Mouse (Mus musculus): ENCODE results near the gene Vmo1. TPM values are rescaled to one million over a fixed set of nuclear protein-coding genes. Genes with fewer than 3 reads are reported as not detected.

Vmo1 gene
- polyA plus RNA-seq, 1 experiment from 2014 or later = 0.50 TPM

GRCm38 (mm10) chr11:70509753-70510564 is 4.5 kb downstream of the Vmo1 start:
- no peaks in the 10 kb centered on the region for H3K36me3 ChIP-seq (ENCODE audit: insufficient read depth, low read length)
- 7% methylated on average over 19 of the region's 19 CpGs for WGBS

GRCm38 (mm10) chr11:70506962-70507515 is 7.4 kb downstream of the Vmo1 start:
- Histone ChIP-seq H3K27me3 (ENCODE audit: insufficient read depth, low read length) (no peaks in the 10 kb centered on the region), H3K4me3 (ENCODE audit: low read length) (no peak overlapping the region), H3K27ac (ENCODE audit: low read length) (no peak overlapping the region), H3K4me2 (replicated peaks; ENCODE audit: low read depth, low read length) (no peak overlapping the region), H3K9ac (replicated peaks; ENCODE audit: low read length) (no peak overlapping the region), H3K4me1 (ENCODE audit: insufficient read depth, low read length) (no peaks in the 10 kb centered on the region), H3K9me3 (ENCODE audit: low read length) (no peaks in the 10 kb centered on the region), H3K36me3 (ENCODE audit: insufficient read depth, low read length) (no peaks in the 10 kb centered on the region)
- 68% methylated on average over 7 of the region's 7 CpGs for WGBS
- no peak for ATAC-seq (ENCODE audit: low FRiP score, low TSS enrichment)

More at GRCm38 (mm10) chr11:70509753-70510564, 4.5 kb downstream of the Vmo1 start:
- Histone ChIP-seq H3K27me3 (ENCODE audit: insufficient read depth, low read length) (no peaks in the 10 kb centered on the region), H3K9me3 (ENCODE audit: low read length) (no peaks in the 10 kb centered on the region), H3K4me3 (ENCODE audit: low read length) (0 out of 2 replicates have a peak overlapping the region, but pooled peaks have one; percentile 9), H3K9ac (replicated peaks; ENCODE audit: low read length) (no peak overlapping the region), H3K4me1 (ENCODE audit: insufficient read depth, low read length) (no peaks in the 10 kb centered on the region), H3K4me2 (replicated peaks; ENCODE audit: low read depth, low read length) (peak overlapping the region; percentile 31), H3K27ac (ENCODE audit: low read length) (no peak overlapping the region)
- peak; percentile 56; the same call in 1 of the 2 replicates for ATAC-seq (ENCODE audit: low FRiP score, low TSS enrichment)

GRCm38 (mm10) chr11:70506385-70506784 is 8.0 kb downstream of the Vmo1 start:
- H3K36me3 ChIP-seq (ENCODE audit: insufficient read depth, low read length) = no peaks in the 10 kb centered on the region
- H3K9me3 ChIP-seq (ENCODE audit: low read length) = no peaks in the 10 kb centered on the region
- H3K4me2 ChIP-seq (replicated peaks; ENCODE audit: low read depth, low read length) = 0 out of 2 replicates have a peak overlapping the region, but pooled peaks have one; percentile 16
- H3K4me3 ChIP-seq (ENCODE audit: low read length) = no peak overlapping the region
- no peak for ATAC-seq (ENCODE audit: low FRiP score, low TSS enrichment)
- H3K4me1 ChIP-seq (ENCODE audit: insufficient read depth, low read length) = no peaks in the 10 kb centered on the region
- WGBS = 19% methylated on average over 4 of the region's 4 CpGs
- no peak overlapping the region for H3K9ac ChIP-seq (replicated peaks; ENCODE audit: low read length)
- H3K27me3 ChIP-seq (ENCODE audit: insufficient read depth, low read length) = no peaks in the 10 kb centered on the region
- H3K27ac ChIP-seq (ENCODE audit: low read length) = no peak overlapping the region

GRCm38 (mm10) chr11:70504970-70505369 is 9.4 kb downstream of the Vmo1 start, which contains the start of gene Tm4sf5:
Gene Tm4sf5 (plus strand): TSS chr11:70505244.
- Histone ChIP-seq H3K4me3 (ENCODE audit: low read length) (no peak within 1 kb of the TSS), H3K9me3 (ENCODE audit: low read length) (no peaks in the 10 kb centered on the region), H3K36me3 (ENCODE audit: insufficient read depth, low read length) (no peaks in the 10 kb centered on the region), H3K9ac (replicated peaks; ENCODE audit: low read length) (no peak within 1 kb of the TSS), H3K27ac (ENCODE audit: low read length) (no peak within 1 kb of the TSS), H3K4me2 (replicated peaks; ENCODE audit: low read depth, low read length) (no peak within 1 kb of the TSS), H3K27me3 (ENCODE audit: insufficient read depth, low read length) (no peaks in the 10 kb centered on the region), H3K4me1 (ENCODE audit: insufficient read depth, low read length) (no peaks in the 10 kb centered on the region; the same call in 1 of the 2 replicates)
- ATAC-seq (ENCODE audit: low FRiP score, low TSS enrichment) = no peak
- 66% methylated on average over 9 of the region's 9 CpGs for WGBS

GRCm38 (mm10) chr11:70502018-70502417 is 12.4 kb downstream of the Vmo1 start:
- Histone ChIP-seq H3K9me3 (ENCODE audit: low read length) (no peaks in the 10 kb centered on the region), H3K36me3 (ENCODE audit: insufficient read depth, low read length) (no peaks in the 10 kb centered on the region), H3K4me1 (ENCODE audit: insufficient read depth, low read length) (no peaks in the 10 kb centered on the region; the same call in 1 of the 2 replicates), H3K4me2 (replicated peaks; ENCODE audit: low read depth, low read length) (no peak overlapping the region), H3K4me3 (ENCODE audit: low read length) (no peak overlapping the region), H3K27me3 (ENCODE audit: insufficient read depth, low read length) (no peaks in the 10 kb centered on the region), H3K9ac (replicated peaks; ENCODE audit: low read length) (no peak overlapping the region), H3K27ac (ENCODE audit: low read length) (no peak overlapping the region)
- WGBS = 64% methylated on average over 3 of the region's 3 CpGs
- ATAC-seq (ENCODE audit: low FRiP score, low TSS enrichment) = no peak

- Histone ChIP-seq H3K27me3 (ENCODE audit: insufficient read depth, low read length) (no peaks in the 10 kb centered on the region), H3K4me3 (ENCODE audit: low read length) (no peak overlapping the region), H3K4me1 (ENCODE audit: insufficient read depth, low read length) (no peaks in the 10 kb centered on the region; the same call in 1 of the 2 replicates), H3K27ac (ENCODE audit: low read length) (no peak overlapping the region), H3K36me3 (ENCODE audit: insufficient read depth, low read length) (no peaks in the 10 kb centered on the region), H3K9ac (replicated peaks; ENCODE audit: low read length) (no peak overlapping the region), H3K9me3 (ENCODE audit: low read length) (no peaks in the 10 kb centered on the region), H3K4me2 (replicated peaks; ENCODE audit: low read depth, low read length) (no peak overlapping the region)
- ATAC-seq (ENCODE audit: low FRiP score, low TSS enrichment) = no peak
- WGBS = 83% methylated on average over 1 of the region's 1 CpGs
These were observed 14.0 kb downstream of the Vmo1 start for GRCm38 (mm10) chr11:70500476-70500812.

- no peak overlapping the region for H3K4me2 ChIP-seq (replicated peaks; ENCODE audit: low read depth, low read length)
- no peak overlapping the region for H3K4me3 ChIP-seq (ENCODE audit: low read length)
- no peak overlapping the region for H3K9ac ChIP-seq (replicated peaks; ENCODE audit: low read length)
- H3K27me3 ChIP-seq (ENCODE audit: insufficient read depth, low read length) = no peaks in the 10 kb centered on the region
- H3K9me3 ChIP-seq (ENCODE audit: low read length) = no peaks in the 10 kb centered on the region
- H3K27ac ChIP-seq (ENCODE audit: low read length) = peak overlapping the region; percentile 15; the same call in 1 of the 2 replicates
- H3K36me3 ChIP-seq (ENCODE audit: insufficient read depth, low read length) = no peaks in the 10 kb centered on the region
- 65% methylated on average over 14 of the region's 14 CpGs for WGBS
- ATAC-seq (ENCODE audit: low FRiP score, low TSS enrichment) = no peak
- H3K4me1 ChIP-seq (ENCODE audit: insufficient read depth, low read length) = no peaks in the 10 kb centered on the region; the same call in 1 of the 2 replicates
These were observed 14.6 kb downstream of the Vmo1 start for GRCm38 (mm10) chr11:70499566-70500475.

GRCm38 (mm10) chr11:70489684-70490083 is 24.7 kb downstream of the Vmo1 start:
- Histone ChIP-seq H3K9me3 (ENCODE audit: low read length) (no peaks in the 10 kb centered on the region), H3K4me3 (ENCODE audit: low read length) (no peak overlapping the region), H3K4me2 (replicated peaks; ENCODE audit: low read depth, low read length) (no peak overlapping the region), H3K4me1 (ENCODE audit: insufficient read depth, low read length) (no peaks in the 10 kb centered on the region), H3K9ac (replicated peaks; ENCODE audit: low read length) (no peak overlapping the region), H3K36me3 (ENCODE audit: insufficient read depth, low read length) (no peaks in the 10 kb centered on the region), H3K27ac (ENCODE audit: low read length) (no peak overlapping the region), H3K27me3 (ENCODE audit: insufficient read depth, low read length) (no peaks in the 10 kb centered on the region)
- WGBS = 77% methylated on average over 6 of the region's 6 CpGs
- no peak for ATAC-seq (ENCODE audit: low FRiP score, low TSS enrichment)

- no peaks in the 10 kb centered on the region for H3K4me1 ChIP-seq (ENCODE audit: insufficient read depth, low read length)
- H3K27ac ChIP-seq (ENCODE audit: low read length) = no peak overlapping the region
- no peaks in the 10 kb centered on the region for H3K27me3 ChIP-seq (ENCODE audit: insufficient read depth, low read length)
- no peak overlapping the region for H3K4me2 ChIP-seq (replicated peaks; ENCODE audit: low read depth, low read length)
- no peaks in the 10 kb centered on the region for H3K36me3 ChIP-seq (ENCODE audit: insufficient read depth, low read length)
- H3K9me3 ChIP-seq (ENCODE audit: low read length) = no peaks in the 10 kb centered on the region
- H3K9ac ChIP-seq (replicated peaks; ENCODE audit: low read length) = no peak overlapping the region
- 85% methylated on average over 3 of the region's 3 CpGs for WGBS
- ATAC-seq (ENCODE audit: low FRiP score, low TSS enrichment) = no peak
- H3K4me3 ChIP-seq (ENCODE audit: low read length) = no peak overlapping the region
These were observed 25.3 kb downstream of the Vmo1 start for GRCm38 (mm10) chr11:70489138-70489537.
